In the genomic region with DNA sequence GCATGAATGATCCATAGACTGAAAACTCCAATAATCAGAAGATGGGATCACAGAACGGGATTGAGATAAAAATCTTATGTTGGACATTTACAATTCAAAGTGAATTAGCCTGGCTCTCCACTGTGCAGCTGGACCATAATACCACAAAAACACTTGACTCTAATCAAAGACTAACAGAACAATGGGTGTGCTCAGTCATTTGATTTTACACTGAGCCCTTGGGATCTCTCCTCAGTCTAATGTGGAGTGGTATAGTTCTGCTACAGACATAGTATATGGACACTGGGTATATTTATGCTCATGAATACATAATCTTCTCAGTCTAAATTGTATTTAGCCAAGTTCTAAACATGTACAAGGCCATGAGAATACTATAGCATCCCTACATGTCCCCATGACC, we compare ENCODE assay signal across 16 mouse cellular contexts.
"Had no signal": no experiment of that assay in that cellular context is flagged by ENCODE, and none has a peak within 500 bp of the region (broad histone marks: within the 10 kb centered on the region; RNA-seq: fewer than 3 reads in every experiment).

No protein-coding gene starts in this region.

- H3K27ac ChIP-seq: kidney, embryonic 15.5 days; left cerebral cortex, adult 2 months; liver, embryonic 13.5 days; stomach, embryonic 15.5 days had no signal

- H3K4me2 ChIP-seq: kidney, embryonic 15.5 days; liver, embryonic 13.5 days; stomach, embryonic 15.5 days had no signal

- H3K9ac ChIP-seq: kidney, embryonic 15.5 days; liver, embryonic 13.5 days; stomach, embryonic 15.5 days had no signal

- H3K9me3 ChIP-seq: kidney, embryonic 15.5 days; liver, embryonic 13.5 days; stomach, embryonic 15.5 days had no signal

- H3K4me1 ChIP-seq: kidney, embryonic 15.5 days; liver, embryonic 13.5 days; stomach, embryonic 15.5 days had no signal

- H3K27me3 ChIP-seq: kidney, embryonic 15.5 days; liver, embryonic 13.5 days; stomach, embryonic 15.5 days had no signal

- DNase-seq: kidney, adult 11 months; kidney, adult 8-10 months; kidney, postnatal 10 days; kidney, postnatal 36 days; layer of hippocampus, postnatal 36 days; liver, embryonic 13.5 days; lung, adult 2 months; lung, postnatal 14 days; lung, postnatal 4 days; retina, postnatal 1 day; right cerebral cortex, postnatal 25 days; spleen, adult 18-20 months; thymus, postnatal 25 days had no signal

- H3K36me3 ChIP-seq: kidney, embryonic 15.5 days; liver, embryonic 13.5 days; stomach, embryonic 15.5 days had no signal

- H3K4me3 ChIP-seq: kidney, embryonic 15.5 days; left cerebral cortex, adult 2 months; liver, embryonic 13.5 days; stomach, embryonic 15.5 days had no signal
